Comparison of ENCODE assay signal across 8 mouse cellular contexts in genomic region chr2:93187323-93187996, GRCm38 (mm10). TPM values are rescaled to one million over a fixed set of nuclear protein-coding genes. Genes with fewer than 3 reads are reported as not detected.
DNase-seq lines count a peak whose midpoint lies in the region; ATAC-seq and TF ChIP-seq lines count a peak whose summit lies in the region.

TSS of gene Trp53i11 (plus strand) at chr2:93187548.

- peak within 1 kb of the TSS; percentile 95 for H3K9ac ChIP-seq in forebrain, embryonic 11.5 days (ENCODE audit: low read length)
- peak within 1 kb of the TSS; percentile 82 for H3K9ac ChIP-seq in heart, embryonic 14.5 days (ENCODE audit: low read length)
- H3K9ac ChIP-seq in kidney, postnatal 0 days (ENCODE audit: low read depth, low read length): peak within 1 kb of the TSS; percentile 72
- peak within 1 kb of the TSS; percentile 39 for H3K9ac ChIP-seq in liver, embryonic 13.5 days

- TF ChIP-seq CTCF in C2C12 (IDR thresholded peaks at IDR 0.05; ENCODE audit: control insufficient read depth, insufficient read depth, insufficient read length): no peak
- peak; percentile 69 for TF ChIP-seq CTCF in brain, embryonic 14.5 days (IDR thresholded peaks at IDR 0.05; ENCODE audit: borderline replicate concordance, extremely low read depth, insufficient read depth, insufficient read length)
- TF ChIP-seq CTCF in kidney, postnatal 0 days (IDR thresholded peaks at IDR 0.05; ENCODE audit: low read depth): peak; percentile 72

- TF ChIP-seq POLR2A in brain, embryonic 14.5 days (IDR thresholded peaks at IDR 0.05; ENCODE audit: borderline replicate concordance, extremely low read depth, insufficient read depth, insufficient read length, poor library complexity, severe bottlenecking): peak; percentile 77

- no peaks in the 10 kb centered on the region for H3K9me3 ChIP-seq in forebrain, embryonic 11.5 days (ENCODE audit: control insufficient read depth, low read length)
- no peaks in the 10 kb centered on the region for H3K9me3 ChIP-seq in heart, embryonic 14.5 days (ENCODE audit: control insufficient read depth, low read length)
- no peaks in the 10 kb centered on the region for H3K9me3 ChIP-seq in kidney, postnatal 0 days (replicated peaks; ENCODE audit: low read length)
- no peaks in the 10 kb centered on the region for H3K9me3 ChIP-seq in liver, embryonic 13.5 days (replicated peaks)

- H3K27me3 ChIP-seq in C2C12 (ENCODE audit: control insufficient read depth, insufficient read depth, insufficient read length): peaks cover 19% of the 10 kb centered on the region
- no peaks in the 10 kb centered on the region; the same call in 1 of the 2 replicates for H3K27me3 ChIP-seq in forebrain, embryonic 11.5 days (ENCODE audit: control insufficient read depth, insufficient read depth, low read length)
- peaks cover 17% of the 10 kb centered on the region for H3K27me3 ChIP-seq in heart, embryonic 14.5 days (ENCODE audit: control insufficient read depth, insufficient read depth, low read length)
- no peaks in the 10 kb centered on the region for H3K27me3 ChIP-seq in kidney, postnatal 0 days (ENCODE audit: insufficient read depth, low read length)
- peaks cover 91% of the 10 kb centered on the region for H3K27me3 ChIP-seq in liver, embryonic 13.5 days
- H3K27me3 ChIP-seq in splenic B cell, adult 2 months (ENCODE audit: control insufficient read depth, insufficient read depth, low read length, poor library complexity, severe bottlenecking): no peaks in the 10 kb centered on the region

- peak; percentile 94 for DNase-seq in brain, embryonic 14.5 days (ENCODE audit: low read depth)
- DNase-seq in forebrain, embryonic 11.5 days (ENCODE audit: low spot score): peak; percentile 93
- DNase-seq in kidney, postnatal 0 days (ENCODE audit: low spot score): peak; percentile 90
- DNase-seq in liver, embryonic 13.5 days: peak; percentile 8
- peak; percentile 91 for DNase-seq in naive thymus-derived CD4-positive, alpha-beta T cell, adult 2 months (ENCODE audit: low read depth)
- DNase-seq in splenic B cell, adult 2 months (ENCODE audit: low read depth, low spot score): peak; percentile 95

- H3K4me1 ChIP-seq in forebrain, embryonic 11.5 days (replicated peaks; ENCODE audit: control insufficient read depth, insufficient read depth, low read length): peaks cover 21% of the 10 kb centered on the region; the same call in 1 of the 2 replicates
- H3K4me1 ChIP-seq in heart, embryonic 14.5 days (ENCODE audit: control insufficient read depth in 2 of 2, insufficient read depth in 2 of 2, low read length in 2 of 2): peaks cover under 1 to 9% of the 10 kb centered on the region in 2 experiments; a peak in 3 of 4 replicates
- H3K4me1 ChIP-seq in kidney, postnatal 0 days (replicated peaks; ENCODE audit: insufficient read depth, low read length): peaks cover 25% of the 10 kb centered on the region
- peaks cover 17% of the 10 kb centered on the region; the same call in 1 of the 2 replicates for H3K4me1 ChIP-seq in liver, embryonic 13.5 days (replicated peaks)

- H3K27ac ChIP-seq in forebrain, embryonic 11.5 days (ENCODE audit: low read depth, low read length): peak within 1 kb of the TSS; percentile 84
- peak within 1 kb of the TSS in 1 of 2 experiments; percentile 64; a peak in 2 of 4 replicates for H3K27ac ChIP-seq in heart, embryonic 14.5 days (replicated peaks in 1 of 2; ENCODE audit: control insufficient read depth in 1 of 2, insufficient read depth in 1 of 2, low read depth in 2 of 2, low read length in 2 of 2)
- peak within 1 kb of the TSS; percentile 47; the same call in 1 of the 2 replicates for H3K27ac ChIP-seq in kidney, postnatal 0 days
- no peak within 1 kb of the TSS for H3K27ac ChIP-seq in liver, embryonic 13.5 days

- peak within 1 kb of the TSS; percentile 93 for H3K4me2 ChIP-seq in forebrain, embryonic 11.5 days (ENCODE audit: low read depth, low read length, severe bottlenecking)
- peak within 1 kb of the TSS; percentile 100 for H3K4me2 ChIP-seq in heart, embryonic 14.5 days (ENCODE audit: low read length)
- H3K4me2 ChIP-seq in kidney, postnatal 0 days (ENCODE audit: low read length): peak within 1 kb of the TSS; percentile 100
- H3K4me2 ChIP-seq in liver, embryonic 13.5 days: peak within 1 kb of the TSS; percentile 75

- H3K79me3 ChIP-seq in C2C12 (ENCODE audit: low read depth): no peaks in the 10 kb centered on the region

- peak; percentile 91 for ATAC-seq in forebrain, embryonic 11.5 days (replicated peaks; ENCODE audit: low FRiP score)
- ATAC-seq in heart, embryonic 14.5 days (ENCODE audit: insufficient number of reproducible peaks, insufficient read depth, low FRiP score, low read depth): peak; percentile 90
- peak; percentile 90 for ATAC-seq in kidney, postnatal 0 days (replicated peaks; ENCODE audit: low FRiP score, low read depth)
- peak; percentile 81 for ATAC-seq in liver, embryonic 13.5 days (ENCODE audit: low read depth)

- H3K4me3 ChIP-seq in C2C12 (ENCODE audit: insufficient read depth, poor library complexity, severe bottlenecking): peak within 1 kb of the TSS; percentile 11
- peak within 1 kb of the TSS; percentile 85 for H3K4me3 ChIP-seq in forebrain, embryonic 11.5 days (ENCODE audit: low read depth, low read length)
- H3K4me3 ChIP-seq in heart, embryonic 14.5 days (ENCODE audit: control insufficient read depth in 1 of 2, insufficient read depth in 1 of 2, low read depth in 1 of 2, low read length in 2 of 2): peak within 1 kb of the TSS; percentile 62 to 72
- H3K4me3 ChIP-seq in kidney, postnatal 0 days (replicated peaks; ENCODE audit: low read depth, low read length): peak within 1 kb of the TSS; percentile 71
- H3K4me3 ChIP-seq in liver, embryonic 13.5 days (replicated peaks): peak within 1 kb of the TSS; percentile 57

- under 1% methylated on average over 61 of the region's 69 CpGs for WGBS in forebrain, embryonic 11.5 days
- under 1% methylated on average over 56 of the region's 69 CpGs for WGBS in heart, embryonic 14.5 days
- under 1% methylated on average over 65 of the region's 69 CpGs for WGBS in kidney, postnatal 0 days
- WGBS in liver, embryonic 13.5 days (ENCODE audit: insufficient replicate concordance): under 1% methylated on average over 63 of the region's 69 CpGs

- H3K79me2 ChIP-seq in C2C12 (ENCODE audit: control insufficient read depth, insufficient read depth): no peaks in the 10 kb centered on the region

- H3ac ChIP-seq in C2C12 (ENCODE audit: control insufficient read depth, insufficient read length, low read depth): peak within 1 kb of the TSS; percentile 62

- H3K36me3 ChIP-seq in C2C12 (ENCODE audit: control insufficient read depth, insufficient read depth): no peaks in the 10 kb centered on the region
- H3K36me3 ChIP-seq in forebrain, embryonic 11.5 days (ENCODE audit: control insufficient read depth, insufficient read depth, low read length): no peaks in the 10 kb centered on the region
- no peaks in the 10 kb centered on the region for H3K36me3 ChIP-seq in heart, embryonic 14.5 days (ENCODE audit: control insufficient read depth, insufficient read depth, low read length)
- no peaks in the 10 kb centered on the region for H3K36me3 ChIP-seq in kidney, postnatal 0 days (ENCODE audit: insufficient read depth, low read length)
- no peaks in the 10 kb centered on the region for H3K36me3 ChIP-seq in liver, embryonic 13.5 days
- no peaks in the 10 kb centered on the region; the same call in 1 of the 2 replicates for H3K36me3 ChIP-seq in splenic B cell, adult 2 months (ENCODE audit: control insufficient read depth, insufficient read depth, low read length, poor library complexity, severe bottlenecking)

TF ChIP-seq in C2C12, 6 proteins besides CTCF, POLR2A, EP300 and RAD21:
- TF ChIP-seq CEBPB (IDR thresholded peaks at IDR 0.05; ENCODE audit: low read depth) (no peak), USF1 (IDR thresholded peaks at IDR 0.05; ENCODE audit: low read depth) (no peak), FOSL1 (IDR thresholded peaks at IDR 0.05; ENCODE audit: insufficient read depth, low read length, poor library complexity, severe bottlenecking) (no peak), MYOD1 (IDR thresholded peaks at IDR 0.05; ENCODE audit: control insufficient read depth, insufficient read length, low read depth) (no peak), MYOG (IDR thresholded peaks at IDR 0.05; ENCODE audit: control insufficient read depth, extremely low read depth, insufficient read length) (no peak), MAX (IDR thresholded peaks at IDR 0.05) (no peak)

RNA-seq across cellular contexts. Expression of gene Trp53i11, which starts in this region (rescaled TPM):
- polyA plus RNA-seq in C2C12 (2012; fragmentation: generic; extraction: Trizol): 3.3 TPM
- 145 and 192 TPM in 2 replicates for polyA plus RNA-seq in brain, embryonic 14.5 days (2012; rRNA removed)
- 155 and 170 TPM in 2 replicates for polyA plus RNA-seq in forebrain, embryonic 11.5 days (2014; fragmentation: Nextera tagmentation; extraction: Ambion mirVana)
- 30.5 and 33.0 TPM in 2 replicates for polyA plus RNA-seq in heart, embryonic 14.5 days (2014; fragmentation: Nextera tagmentation; extraction: Ambion mirVana)
- 24.9 and 28.3 TPM in 2 replicates for polyA plus RNA-seq in kidney, postnatal 0 days (2015; fragmentation: Nextera tagmentation; extraction: Ambion mirVana)
- 1.5 and 2.2 TPM in 2 replicates for polyA plus RNA-seq in liver, embryonic 13.5 days (2015; fragmentation: Nextera tagmentation; extraction: Ambion mirVana)

Comparison
In these comparisons a context has a peak if more than half of its experiments do, and no peak if none do; other contexts are left out.
1. H3K4me3 ChIP-seq: peak in every context shown above with its lines; median percentile 85 in forebrain, embryonic 11.5 days; 71 in kidney, postnatal 0 days; 67 in heart, embryonic 14.5 days; 57 in liver, embryonic 13.5 days; 11 in C2C12.
2. DNase-seq: peak in every context shown above with its lines; median percentile 95 in splenic B cell, adult 2 months; 94 in brain, embryonic 14.5 days; 93 in forebrain, embryonic 11.5 days; 91 in naive thymus-derived CD4-positive, alpha-beta T cell, adult 2 months; 90 in kidney, postnatal 0 days; 8 in liver, embryonic 13.5 days.
3. H3K9ac ChIP-seq: peak in every context shown above with its lines; median percentile 95 in forebrain, embryonic 11.5 days; 82 in heart, embryonic 14.5 days; 72 in kidney, postnatal 0 days; 39 in liver, embryonic 13.5 days.